Mouse (Mus musculus) R1 (cell line): ENCODE data around the gene Dbr1.
A peak's percentile ranks its signal among the peaks of the same experiment; 100 is the strongest.

Source experiments
- DNase-seq: peaks from one replicate; pipeline ENCODE4 v3.0.0-alpha.2; 2018; ENCODE audit warnings: low read depth, low spot score

The Dbr1 gene

DNA sequence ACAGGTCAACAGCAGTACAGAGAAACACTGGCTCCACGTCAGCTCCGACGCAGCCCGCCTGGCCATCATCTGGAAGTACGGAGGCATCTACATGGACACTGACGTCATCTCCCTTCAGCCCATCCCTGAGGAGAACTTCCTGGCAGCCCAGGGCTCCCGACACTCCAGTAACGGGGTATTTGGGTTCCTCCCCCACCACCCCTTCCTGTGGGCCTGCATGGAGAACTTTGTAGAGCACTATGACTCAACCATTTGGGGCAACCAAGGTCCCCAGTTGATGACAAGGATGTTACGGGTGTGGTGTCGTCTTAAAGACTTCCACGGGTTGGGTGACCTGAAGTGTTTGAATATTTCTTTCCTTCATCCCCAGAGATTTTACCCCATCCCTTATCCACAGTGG lies 44.6 kb downstream of the Dbr1 start:
- no peak for DNase-seq

GRCm38 (mm10) chr9:99622034-99622433 lies 46.4 kb downstream of the Dbr1 start:
- no peak for DNase-seq

- peak; percentile 12 for DNase-seq
These were observed 47.4 kb downstream of the Dbr1 start for GRCm38 (mm10) chr9:99622966-99623365.

- no peak for DNase-seq
These were observed 48.5 kb downstream of the Dbr1 start for GRCm38 (mm10) chr9:99624117-99624516.

DNA sequence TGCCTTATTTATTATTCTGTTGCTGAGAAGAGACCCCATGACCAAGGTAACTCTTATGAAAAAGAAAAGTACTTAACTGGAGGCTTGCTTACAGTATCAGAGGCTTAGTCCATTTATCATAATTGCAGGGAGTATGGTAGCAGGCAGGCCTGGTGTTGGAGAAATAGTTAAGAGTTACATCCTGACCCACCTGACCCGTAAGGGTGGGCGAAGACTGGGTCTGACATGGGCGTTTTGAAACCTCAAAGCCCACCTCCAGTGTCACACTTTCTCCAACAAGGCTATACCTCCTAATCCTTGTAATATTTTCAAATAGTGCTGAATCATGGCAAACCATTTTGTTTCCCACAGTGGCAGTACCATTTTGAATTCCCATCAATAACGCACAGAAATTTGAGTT lies 53.0 kb downstream of the Dbr1 start:
- no peak for DNase-seq

GRCm38 (mm10) chr9:99629281-99630011 lies 53.8 kb downstream of the Dbr1 start, which contains the start of gene Dzip1l:
Dzip1l (plus strand) TSS chr9:99629496.
- peak; percentile 88 for DNase-seq

GRCm38 (mm10) chr9:99630071-99630470 lies 54.5 kb downstream of the Dbr1 start:
- peak; percentile 29 for DNase-seq

DNA sequence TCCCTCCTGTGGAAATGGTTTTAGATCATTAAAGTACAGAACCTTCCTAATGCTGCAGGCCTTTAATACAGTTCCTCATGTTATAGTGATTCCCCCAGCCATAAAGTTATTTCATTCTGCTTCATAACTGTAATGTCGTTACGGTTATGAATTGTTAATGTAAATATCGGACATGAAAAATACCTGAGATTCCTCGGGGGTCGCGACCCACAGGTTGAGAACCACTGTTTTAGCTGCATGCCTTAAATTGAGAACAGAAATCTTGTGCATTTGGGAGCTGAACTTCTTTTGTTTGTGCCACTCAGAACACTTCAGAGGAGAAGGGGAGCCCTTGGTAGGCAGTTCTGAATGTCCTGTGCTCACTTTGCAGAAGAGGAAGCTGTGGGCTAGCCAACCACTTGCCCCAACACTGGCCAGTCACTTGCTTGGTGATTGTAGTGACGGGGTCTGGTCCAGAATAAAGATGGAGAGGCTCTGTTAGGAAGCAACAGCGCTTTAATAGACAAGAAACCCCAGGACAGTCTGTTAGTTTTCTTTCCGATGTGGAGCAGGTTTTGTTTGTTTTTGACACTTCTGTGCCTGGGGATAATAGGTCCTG lies 55.0 kb downstream of the Dbr1 start:
- no peak for DNase-seq

- no peak for DNase-seq
These were observed 56.2 kb downstream of the Dbr1 start for GRCm38 (mm10) chr9:99631781-99632180.

- DNase-seq = no peak
These were observed 56.7 kb downstream of the Dbr1 start for GRCm38 (mm10) chr9:99632264-99632663.
